Mouse (Mus musculus): Measurements from ENCODE around the gene Ak5.

DNA sequence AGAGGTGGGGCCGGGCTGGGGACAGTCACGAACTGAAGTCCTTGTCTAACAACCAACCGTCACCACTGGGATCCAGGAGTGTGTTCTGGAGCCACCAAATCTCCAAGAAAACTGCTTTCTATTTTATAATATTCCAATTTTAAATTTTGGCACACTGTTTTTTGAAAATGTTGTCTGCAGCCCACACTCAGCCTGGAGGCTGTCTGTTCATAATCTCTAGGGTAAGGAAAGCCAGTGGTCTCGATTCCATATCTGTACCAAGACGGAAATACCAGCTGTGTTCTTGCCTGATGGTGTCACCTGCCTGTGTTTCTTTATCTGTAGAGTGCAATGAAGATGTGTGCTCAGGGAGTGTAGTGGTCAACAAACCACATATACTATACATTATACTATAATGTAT lies 23.6 kb downstream of the Ak5 start:
- TF ChIP-seq CTCF (IDR thresholded peaks at IDR 0.05; ENCODE audit: low read depth) (no peak), EP300 (IDR thresholded peaks at IDR 0.05; ENCODE audit: low read depth) (no peak)

Measured in heart, postnatal 0 days (tissue).